Mouse (Mus musculus): ENCODE data around the gene Wdfy2.

- TF ChIP-seq CTCF (conservative IDR thresholded peaks at IDR 0.05; ENCODE audit: low read length) (peak; percentile 77), NANOG (IDR thresholded peaks at IDR 0.05; ENCODE audit: borderline replicate concordance, low read length) (no peak), POU5F1 (IDR thresholded peaks at IDR 0.05; ENCODE audit: borderline replicate concordance, low read length) (no peak)
Observed at GRCm38 (mm10) chr14:62939435-62939834, 102.0 kb downstream of the Wdfy2 start.

All from E14TG2a.4 (cell line).